Mouse (Mus musculus): ENCODE results near the gene Ccl11. TPM values are rescaled to one million over a fixed set of nuclear protein-coding genes. Genes with fewer than 3 reads are reported as not detected.

The Ccl11 gene
- polyA plus RNA-seq, 1 experiment from 2014 or later, result not detected

DNA sequence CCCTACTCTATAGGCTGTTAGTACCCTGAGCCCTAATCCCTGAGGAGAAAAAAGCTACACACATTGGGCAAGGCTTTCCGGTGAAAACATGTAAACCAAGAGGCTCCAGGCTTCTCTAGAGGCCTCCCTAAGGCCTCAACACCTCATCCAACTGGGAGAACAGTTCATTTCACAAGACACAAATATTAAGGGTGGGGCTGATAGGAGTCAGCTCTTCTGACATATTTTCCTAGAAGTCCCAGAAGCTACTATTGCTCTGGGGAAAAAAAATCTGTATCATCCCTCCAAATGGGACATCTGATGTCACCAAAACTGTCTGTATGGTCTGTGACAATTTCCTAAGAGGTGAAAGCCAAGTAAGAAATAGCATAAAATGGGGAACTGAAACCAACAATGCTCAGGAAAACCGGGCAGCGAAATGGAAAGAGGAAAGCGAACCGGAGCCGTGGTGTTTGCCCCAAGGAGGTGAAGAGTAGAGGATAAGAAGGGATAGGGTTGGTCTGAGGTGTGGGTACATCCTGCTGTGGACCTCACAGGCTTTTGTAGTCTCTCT is 35.0 kb upstream of the Ccl11 start:
- DNase-seq, result no peak
- Histone ChIP-seq H3K36me3 (ENCODE audit: control insufficient read depth, insufficient read depth, low read length) (no peaks in the 10 kb centered on the region), H3K4me2 (ENCODE audit: low read length) (no peak overlapping the region), H3K4me1 (ENCODE audit: control insufficient read depth, insufficient read depth, low read length) (no peaks in the 10 kb centered on the region), H3K9me3 (ENCODE audit: control insufficient read depth, low read length) (no peaks in the 10 kb centered on the region), H3K27me3 (ENCODE audit: control insufficient read depth, insufficient read depth, low read length) (no peaks in the 10 kb centered on the region), H3K27ac (replicated peaks; ENCODE audit: low read depth, low read length) (no peak overlapping the region), H3K4me3 (replicated peaks; ENCODE audit: low read depth, low read length) (no peak overlapping the region), H3K9ac (replicated peaks; ENCODE audit: low read length) (no peak overlapping the region)
- no peak for ATAC-seq (ENCODE audit: low FRiP score, low TSS enrichment)
- WGBS, result 93% methylated on average over 6 of the region's 6 CpGs

DNA sequence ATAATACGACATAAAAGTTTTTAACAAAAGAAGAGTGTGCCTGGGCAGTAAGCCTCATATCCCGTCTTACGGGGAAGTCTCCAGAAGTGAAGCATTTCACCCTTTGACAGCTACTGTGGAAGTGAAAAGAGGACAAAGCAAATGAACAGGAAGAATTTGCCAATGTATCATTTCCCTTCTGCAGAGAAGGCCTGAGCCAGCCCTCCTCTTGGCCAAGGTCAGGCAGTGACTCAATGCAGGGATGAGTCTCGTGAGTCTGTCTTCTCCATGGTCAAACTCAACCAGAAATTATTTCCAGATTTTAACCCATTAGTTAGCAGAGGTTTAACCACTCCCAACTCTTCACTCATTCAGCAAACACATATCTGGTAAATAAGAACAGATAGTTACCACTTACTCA is 33.9 kb upstream of the Ccl11 start:
- Histone ChIP-seq H3K4me3 (replicated peaks; ENCODE audit: low read depth, low read length) (no peak overlapping the region), H3K9me3 (ENCODE audit: control insufficient read depth, low read length) (no peaks in the 10 kb centered on the region), H3K27ac (replicated peaks; ENCODE audit: low read depth, low read length) (no peak overlapping the region), H3K27me3 (ENCODE audit: control insufficient read depth, insufficient read depth, low read length) (no peaks in the 10 kb centered on the region), H3K36me3 (ENCODE audit: control insufficient read depth, insufficient read depth, low read length) (no peaks in the 10 kb centered on the region), H3K4me2 (ENCODE audit: low read length) (no peak overlapping the region), H3K4me1 (ENCODE audit: control insufficient read depth, insufficient read depth, low read length) (no peaks in the 10 kb centered on the region), H3K9ac (replicated peaks; ENCODE audit: low read length) (no peak overlapping the region)
- ATAC-seq (ENCODE audit: low FRiP score, low TSS enrichment), result no peak
- WGBS, result 84% methylated on average over 4 of the region's 4 CpGs
- no peak for DNase-seq

DNA sequence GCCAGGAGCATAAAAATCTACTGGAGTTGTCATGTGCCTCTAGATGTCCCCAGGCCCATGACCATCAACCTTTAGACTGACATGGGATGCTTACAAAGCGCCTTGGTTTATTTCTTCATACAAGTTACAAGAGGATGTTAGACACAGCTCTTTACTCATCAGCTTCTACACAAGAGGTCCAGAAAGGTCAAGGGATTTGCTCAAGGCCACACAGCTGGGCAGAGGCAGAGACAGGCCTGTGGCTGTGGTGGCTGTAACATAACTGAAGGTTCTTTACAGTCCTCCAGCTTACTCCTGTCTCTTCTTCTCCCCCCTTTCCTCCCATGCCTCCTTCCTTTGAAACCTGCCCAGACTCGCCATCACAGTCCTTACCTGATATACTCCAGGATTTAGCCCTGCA is 27.5 kb upstream of the Ccl11 start:
- H3K27ac ChIP-seq (replicated peaks; ENCODE audit: low read depth, low read length), result no peak overlapping the region
- H3K9me3 ChIP-seq (ENCODE audit: control insufficient read depth, low read length), result no peaks in the 10 kb centered on the region
- no peak overlapping the region for H3K9ac ChIP-seq (replicated peaks; ENCODE audit: low read length)
- DNase-seq (no peak), ATAC-seq (ENCODE audit: low FRiP score, low TSS enrichment) (no peak)
- H3K4me3 ChIP-seq (replicated peaks; ENCODE audit: low read depth, low read length), result no peak overlapping the region
- H3K4me1 ChIP-seq (ENCODE audit: control insufficient read depth, insufficient read depth, low read length), result no peaks in the 10 kb centered on the region
- no peak overlapping the region for H3K4me2 ChIP-seq (ENCODE audit: low read length)
- no peaks in the 10 kb centered on the region for H3K27me3 ChIP-seq (ENCODE audit: control insufficient read depth, insufficient read depth, low read length)
- WGBS, result 71% methylated on average over 2 of the region's 2 CpGs
- H3K36me3 ChIP-seq (ENCODE audit: control insufficient read depth, insufficient read depth, low read length), result no peaks in the 10 kb centered on the region

DNA sequence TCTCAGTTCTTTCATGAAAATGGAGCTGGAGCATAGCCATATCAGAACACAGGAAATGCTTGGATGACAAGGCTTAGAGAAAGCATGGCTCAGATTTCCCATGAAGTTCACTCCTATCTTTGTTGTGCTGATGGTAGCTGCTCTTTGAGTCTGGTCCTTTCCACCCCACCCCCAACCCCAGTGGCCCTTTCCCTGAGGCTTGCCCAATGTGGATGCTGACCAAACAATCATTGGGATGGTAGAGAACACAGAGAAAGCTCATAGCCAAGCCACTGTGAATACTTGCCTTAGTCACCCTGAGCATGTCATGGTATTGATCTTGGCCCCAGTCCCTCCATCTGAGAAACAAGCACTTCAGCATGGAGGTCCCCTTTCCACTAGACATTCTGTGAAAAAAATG is 25.5 kb upstream of the Ccl11 start:
- no peaks in the 10 kb centered on the region for H3K4me1 ChIP-seq (ENCODE audit: control insufficient read depth, insufficient read depth, low read length)
- H3K9ac ChIP-seq (replicated peaks; ENCODE audit: low read length), result no peak overlapping the region
- ATAC-seq (ENCODE audit: low FRiP score, low TSS enrichment) (no peak), DNase-seq (no peak)
- no peaks in the 10 kb centered on the region for H3K9me3 ChIP-seq (ENCODE audit: control insufficient read depth, low read length)
- no peak overlapping the region for H3K4me2 ChIP-seq (ENCODE audit: low read length)
- H3K36me3 ChIP-seq (ENCODE audit: control insufficient read depth, insufficient read depth, low read length), result no peaks in the 10 kb centered on the region
- no peak overlapping the region for H3K27ac ChIP-seq (replicated peaks; ENCODE audit: low read depth, low read length)
- H3K27me3 ChIP-seq (ENCODE audit: control insufficient read depth, insufficient read depth, low read length), result no peaks in the 10 kb centered on the region
- no peak overlapping the region for H3K4me3 ChIP-seq (replicated peaks; ENCODE audit: low read depth, low read length)

DNA sequence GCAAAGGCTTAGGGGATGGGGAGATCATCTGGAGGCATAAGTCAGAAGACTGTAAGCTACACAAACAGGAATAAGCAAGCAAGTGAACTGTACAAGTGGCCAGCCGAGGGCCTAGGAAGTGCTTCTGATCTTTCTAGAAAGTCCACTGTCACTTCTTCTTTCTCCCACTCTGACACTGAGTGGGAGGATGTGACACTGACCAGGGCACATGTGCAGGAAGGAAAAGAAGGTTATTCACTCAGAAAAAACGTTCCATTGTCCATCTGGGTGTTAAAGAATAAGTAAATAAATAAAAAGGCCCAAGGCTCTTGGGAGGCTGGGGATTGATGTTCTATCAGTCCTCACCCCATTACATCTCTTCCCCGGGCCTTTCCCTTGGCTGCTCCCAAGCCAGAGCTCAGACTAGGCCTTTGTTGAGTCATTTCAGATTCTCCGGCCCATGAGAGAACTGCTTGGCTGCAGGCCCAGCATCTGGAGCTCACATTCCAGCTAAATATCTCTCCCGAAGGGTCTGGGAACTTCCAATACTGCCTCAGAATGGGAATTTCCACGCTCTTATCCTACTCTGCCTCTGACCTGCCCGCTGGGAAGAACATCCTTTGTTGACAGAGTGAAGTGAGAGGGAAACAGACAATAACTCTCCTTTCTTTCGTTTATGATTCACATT is 24.8 kb upstream of the Ccl11 start:
- peak overlapping the region; percentile 20 for H3K27ac ChIP-seq (replicated peaks; ENCODE audit: low read depth, low read length)

DNA sequence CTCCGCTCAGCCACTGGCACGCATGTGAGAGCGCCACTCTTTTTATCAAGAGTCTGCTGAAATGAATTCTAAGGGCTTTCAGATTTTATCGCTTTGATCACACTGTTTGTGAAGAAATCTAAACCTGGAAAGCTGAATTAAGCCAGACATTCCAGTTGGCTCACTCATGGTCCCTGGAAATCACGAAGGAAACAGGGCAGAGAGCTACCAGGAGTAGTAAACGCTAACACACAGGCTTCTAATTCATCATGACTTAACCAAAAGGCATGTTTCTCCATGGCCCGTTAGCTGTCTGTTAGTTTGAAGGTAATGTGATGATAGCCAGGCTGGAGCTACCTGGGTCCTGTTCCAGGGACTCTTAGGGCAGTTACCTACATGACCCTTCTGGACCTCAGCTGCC is 23.2 kb upstream of the Ccl11 start:
- no peak for DNase-seq
- Histone ChIP-seq H3K4me1 (ENCODE audit: control insufficient read depth, insufficient read depth, low read length) (no peaks in the 10 kb centered on the region), H3K27me3 (ENCODE audit: control insufficient read depth, insufficient read depth, low read length) (no peaks in the 10 kb centered on the region), H3K4me3 (replicated peaks; ENCODE audit: low read depth, low read length) (no peak overlapping the region), H3K9me3 (ENCODE audit: control insufficient read depth, low read length) (no peaks in the 10 kb centered on the region), H3K9ac (replicated peaks; ENCODE audit: low read length) (no peak overlapping the region), H3K36me3 (ENCODE audit: control insufficient read depth, insufficient read depth, low read length) (no peaks in the 10 kb centered on the region), H3K4me2 (ENCODE audit: low read length) (no peak overlapping the region), H3K27ac (replicated peaks; ENCODE audit: low read depth, low read length) (no peak overlapping the region)
- no peak for ATAC-seq (ENCODE audit: low FRiP score, low TSS enrichment)
- 90% methylated on average over 7 of the region's 7 CpGs for WGBS

More for the DNA sequence above, 24.8 kb upstream of the Ccl11 start:
- H3K9me3 ChIP-seq (ENCODE audit: control insufficient read depth, low read length), result no peaks in the 10 kb centered on the region
- H3K27me3 ChIP-seq (ENCODE audit: control insufficient read depth, insufficient read depth, low read length), result no peaks in the 10 kb centered on the region
- 46% methylated on average over 8 of the region's 8 CpGs for WGBS
- DNase-seq, result peak; percentile 57
- no peaks in the 10 kb centered on the region for H3K4me1 ChIP-seq (ENCODE audit: control insufficient read depth, insufficient read depth, low read length)
- no peak overlapping the region for H3K9ac ChIP-seq (replicated peaks; ENCODE audit: low read length)
- H3K36me3 ChIP-seq (ENCODE audit: control insufficient read depth, insufficient read depth, low read length), result no peaks in the 10 kb centered on the region
- no peak overlapping the region for H3K4me3 ChIP-seq (replicated peaks; ENCODE audit: low read depth, low read length)
- no peak overlapping the region for H3K4me2 ChIP-seq (ENCODE audit: low read length)
- no peak for ATAC-seq (ENCODE audit: low FRiP score, low TSS enrichment)

DNA sequence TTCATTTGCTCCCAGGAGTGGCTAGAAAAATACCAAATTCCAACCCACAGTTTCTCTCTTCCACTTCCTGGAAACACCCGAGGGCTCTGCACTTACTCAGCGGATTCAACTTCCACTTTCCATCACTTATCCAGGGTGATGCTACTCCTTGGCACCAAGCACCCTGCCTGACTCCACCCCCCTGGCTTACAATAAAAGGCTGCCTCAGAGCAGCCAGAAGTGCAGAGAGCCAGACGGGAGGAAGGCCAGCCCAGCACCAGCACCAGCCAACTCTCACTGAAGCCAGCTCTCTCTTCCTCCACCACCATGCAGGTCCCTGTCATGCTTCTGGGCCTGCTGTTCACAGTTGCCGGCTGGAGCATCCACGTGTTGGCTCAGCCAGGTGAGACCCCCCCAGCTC is 22.3 kb upstream of the Ccl11 start, which contains the start of gene Ccl2:
TSS of gene Ccl2 (plus strand) at position 216 of the 400 bp plus-strand sequence.
- Histone ChIP-seq H3K4me2 (ENCODE audit: low read length) (no peak within 1 kb of the TSS), H3K36me3 (ENCODE audit: control insufficient read depth, insufficient read depth, low read length) (no peaks in the 10 kb centered on the region), H3K4me1 (ENCODE audit: control insufficient read depth, insufficient read depth, low read length) (no peaks in the 10 kb centered on the region), H3K9me3 (ENCODE audit: control insufficient read depth, low read length) (no peaks in the 10 kb centered on the region), H3K27ac (replicated peaks; ENCODE audit: low read depth, low read length) (no peak within 1 kb of the TSS), H3K9ac (replicated peaks; ENCODE audit: low read length) (no peak within 1 kb of the TSS), H3K27me3 (ENCODE audit: control insufficient read depth, insufficient read depth, low read length) (no peaks in the 10 kb centered on the region), H3K4me3 (replicated peaks; ENCODE audit: low read depth, low read length) (no peak within 1 kb of the TSS)
- ATAC-seq (ENCODE audit: low FRiP score, low TSS enrichment) (no peak), DNase-seq (peak; percentile 48)
- 54% methylated on average over 5 of the region's 5 CpGs for WGBS

DNA sequence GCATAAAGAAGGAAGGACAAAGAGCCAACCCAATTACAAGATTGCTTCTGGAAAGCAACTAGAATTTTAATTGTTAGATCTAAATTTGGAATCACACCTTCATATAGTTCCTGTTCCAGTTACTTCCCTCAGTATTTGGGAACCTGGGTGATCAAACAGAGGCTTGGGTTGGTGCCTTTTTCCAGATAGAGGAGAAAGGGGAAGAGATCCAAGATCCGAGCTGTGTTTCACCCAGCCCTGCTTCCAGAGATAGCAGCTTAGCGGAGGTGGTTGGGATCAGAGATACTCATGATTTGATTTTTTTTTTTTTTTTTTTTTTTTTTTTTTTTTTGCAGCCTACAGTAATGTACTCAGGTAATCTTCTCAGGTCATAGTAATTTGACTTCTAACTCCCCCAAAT is 21.8 kb upstream of the Ccl11 start:
- no peaks in the 10 kb centered on the region for H3K4me1 ChIP-seq (ENCODE audit: control insufficient read depth, insufficient read depth, low read length)
- WGBS, result 86% methylated on average over 2 of the region's 2 CpGs
- no peaks in the 10 kb centered on the region for H3K36me3 ChIP-seq (ENCODE audit: control insufficient read depth, insufficient read depth, low read length)
- ATAC-seq (ENCODE audit: low FRiP score, low TSS enrichment) (no peak), DNase-seq (no peak)
- H3K27ac ChIP-seq (replicated peaks; ENCODE audit: low read depth, low read length), result no peak overlapping the region
- no peaks in the 10 kb centered on the region for H3K9me3 ChIP-seq (ENCODE audit: control insufficient read depth, low read length)
- no peak overlapping the region for H3K4me2 ChIP-seq (ENCODE audit: low read length)
- H3K27me3 ChIP-seq (ENCODE audit: control insufficient read depth, insufficient read depth, low read length), result no peaks in the 10 kb centered on the region
- H3K9ac ChIP-seq (replicated peaks; ENCODE audit: low read length), result no peak overlapping the region
- H3K4me3 ChIP-seq (replicated peaks; ENCODE audit: low read depth, low read length), result no peak overlapping the region

DNA sequence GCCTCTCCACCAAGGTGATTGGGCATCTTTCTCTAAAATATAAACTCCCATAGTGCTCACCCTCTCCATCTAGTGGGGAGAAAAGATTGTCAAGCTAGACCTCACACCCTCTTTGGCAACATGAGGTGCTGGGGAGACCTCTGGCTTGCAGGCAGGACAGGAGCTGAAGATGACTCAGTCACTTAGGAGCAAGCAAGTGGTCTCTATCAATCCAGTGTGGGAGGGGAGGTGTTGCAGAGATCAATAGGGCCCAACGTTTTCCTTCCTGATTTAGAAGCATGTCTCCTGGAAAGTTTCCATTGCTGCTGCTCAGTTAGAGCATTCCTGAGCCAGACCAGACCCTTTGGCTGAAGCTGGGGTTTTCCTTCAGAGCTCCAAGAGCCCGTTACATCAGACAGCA is 19.1 kb upstream of the Ccl11 start, which contains the start of gene Gm17268:
TSS of gene Gm17268 (minus strand) at position 28 of the 400 bp plus-strand sequence.
- H3K36me3 ChIP-seq (ENCODE audit: control insufficient read depth, insufficient read depth, low read length), result no peaks in the 10 kb centered on the region
- no peaks in the 10 kb centered on the region for H3K9me3 ChIP-seq (ENCODE audit: control insufficient read depth, low read length)
- DNase-seq (no peak), ATAC-seq (ENCODE audit: low FRiP score, low TSS enrichment) (no peak)
- H3K4me1 ChIP-seq (ENCODE audit: control insufficient read depth, insufficient read depth, low read length), result no peaks in the 10 kb centered on the region
- H3K4me3 ChIP-seq (replicated peaks; ENCODE audit: low read depth, low read length), result no peak within 1 kb of the TSS
- no peaks in the 10 kb centered on the region for H3K27me3 ChIP-seq (ENCODE audit: control insufficient read depth, insufficient read depth, low read length)
- no peak within 1 kb of the TSS for H3K9ac ChIP-seq (replicated peaks; ENCODE audit: low read length)
- no peak within 1 kb of the TSS for H3K4me2 ChIP-seq (ENCODE audit: low read length)
- 68% methylated on average over 2 of the region's 2 CpGs for WGBS
- H3K27ac ChIP-seq (replicated peaks; ENCODE audit: low read depth, low read length), result no peak within 1 kb of the TSS
